Mouse (Mus musculus): ENCODE results near the gene Cenpf.
"Not testable (repeated sequence)": the region's sequence is repeated elsewhere in the genome, so short reads cannot be mapped to it uniquely, and the experiment has no call there.

Cenpf gene

DNA sequence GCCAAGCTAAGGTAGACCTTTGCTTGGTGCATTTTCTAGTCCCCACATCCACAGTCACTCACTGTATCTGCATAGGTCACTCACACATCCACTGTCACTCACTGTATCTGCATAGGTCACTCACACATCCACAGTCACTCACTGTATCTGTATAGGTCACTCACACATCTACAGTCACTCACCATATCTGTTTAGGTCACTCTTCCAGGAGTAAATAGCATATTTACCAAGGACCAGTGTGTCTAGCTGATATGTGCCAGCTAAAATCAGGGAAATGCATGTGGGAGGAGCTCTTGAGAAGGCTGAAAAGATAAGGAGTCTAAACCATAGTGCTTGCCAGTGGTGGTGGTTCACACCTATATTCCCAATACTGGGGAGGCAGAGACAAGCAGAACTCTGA is 7.4 kb upstream of the Cenpf start:
- no peak for DNase-seq (ENCODE audit: low read depth in 2 of 2, low spot score in 2 of 2)

DNA sequence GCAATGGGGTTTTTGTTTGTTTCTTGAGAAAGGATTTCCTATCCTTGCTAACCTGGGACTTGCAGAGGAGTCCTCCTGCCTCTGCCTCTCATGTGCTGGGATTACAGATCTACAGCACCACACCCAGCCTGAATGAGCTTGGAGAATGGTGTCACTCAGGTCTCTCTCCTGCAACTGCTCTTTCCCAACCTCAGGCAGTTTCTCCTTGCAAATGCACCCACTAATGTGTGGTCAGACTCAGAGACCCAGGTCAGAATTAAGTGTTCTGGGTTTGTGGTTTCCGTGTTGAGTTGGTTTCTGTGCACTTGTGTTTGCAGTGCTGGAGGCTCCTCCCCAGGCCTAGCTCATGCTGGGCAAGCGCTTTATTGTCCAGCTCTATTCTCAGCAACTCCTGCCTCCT is 6.5 kb upstream of the Cenpf start:
- DNase-seq (ENCODE audit: low read depth in 2 of 2, low spot score in 2 of 2): no peak

DNA sequence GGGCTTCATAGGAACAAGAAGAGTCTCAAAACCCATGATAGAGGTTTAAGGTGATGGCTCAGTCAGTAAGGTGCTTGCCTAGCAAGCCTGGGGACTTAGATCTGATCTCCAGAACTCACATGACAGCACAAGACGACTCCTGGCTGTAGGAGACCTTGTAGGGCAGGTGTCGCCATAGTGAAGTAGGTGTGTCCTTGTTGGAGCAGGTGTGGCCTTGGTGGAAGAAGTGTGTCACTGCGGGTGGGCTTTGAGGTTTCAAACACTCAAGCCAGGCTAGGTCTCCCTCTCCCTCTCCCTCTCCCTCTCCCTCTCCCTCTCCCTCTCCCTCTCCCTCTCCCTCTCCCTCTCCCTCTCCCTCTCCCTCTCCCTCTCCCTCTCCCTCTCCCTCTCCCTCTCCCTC is 4.6 kb upstream of the Cenpf start:
- not testable (repeated sequence) for DNase-seq (ENCODE audit: low read depth in 2 of 2, low spot score in 2 of 2)

DNA sequence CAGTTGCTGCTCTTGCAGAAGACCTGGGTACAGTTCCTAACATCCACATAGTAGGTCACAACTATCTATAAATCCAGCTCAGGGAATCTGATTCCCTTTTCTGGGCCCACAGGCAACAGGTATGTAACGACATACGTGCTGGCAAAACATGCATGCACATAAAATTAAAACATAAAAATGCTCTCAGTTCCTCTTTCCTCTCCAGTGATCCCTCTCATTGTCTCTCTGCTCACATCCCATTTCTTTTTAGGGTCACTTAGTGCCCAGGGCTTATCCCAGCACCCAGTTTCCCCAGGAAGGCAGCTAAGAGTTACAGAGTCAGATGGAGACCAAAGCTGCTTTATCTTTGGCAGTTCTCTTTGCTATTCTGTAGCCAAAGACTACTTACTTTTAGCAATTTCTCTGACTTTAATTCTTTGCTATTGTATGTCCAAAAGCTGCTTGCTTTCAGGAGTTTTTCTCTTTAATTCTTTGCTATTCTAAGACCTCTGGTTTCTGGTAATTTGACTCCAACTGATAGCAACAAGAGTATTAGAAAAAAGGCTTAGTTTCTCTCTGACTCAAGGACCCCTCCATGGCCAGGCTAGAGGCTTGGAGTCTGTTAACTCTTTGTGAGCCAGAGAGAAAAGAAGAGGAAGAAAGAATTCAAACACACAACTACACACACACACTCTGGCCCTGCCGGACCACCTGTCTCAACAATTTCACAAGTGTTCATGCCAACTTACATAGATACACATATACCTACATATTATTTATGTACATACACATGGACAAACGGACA is 1.4 kb upstream of the Cenpf start:
- DNase-seq (ENCODE audit: low read depth in 2 of 2, low spot score in 2 of 2): no peak

DNA sequence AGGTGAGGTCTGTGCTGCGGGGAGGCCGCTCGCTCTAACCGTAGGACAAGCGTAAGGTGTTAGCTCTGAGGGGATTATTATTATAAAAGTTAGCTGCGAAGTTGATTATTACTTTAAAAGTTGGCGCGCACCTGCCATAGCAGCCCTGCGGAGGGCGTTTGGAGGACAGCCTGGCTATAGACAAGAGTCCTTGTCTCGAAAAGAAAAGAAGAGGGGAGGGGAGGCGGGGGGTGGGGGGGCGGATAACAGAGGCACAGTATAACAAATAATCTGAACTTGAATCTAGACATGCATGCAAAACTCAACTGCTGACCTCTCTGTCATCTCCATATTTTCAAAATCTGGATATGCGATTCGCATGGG is 483 bp upstream of the Cenpf start:
- no peak for DNase-seq (ENCODE audit: low read depth in 2 of 2, low spot score in 2 of 2)

DNA sequence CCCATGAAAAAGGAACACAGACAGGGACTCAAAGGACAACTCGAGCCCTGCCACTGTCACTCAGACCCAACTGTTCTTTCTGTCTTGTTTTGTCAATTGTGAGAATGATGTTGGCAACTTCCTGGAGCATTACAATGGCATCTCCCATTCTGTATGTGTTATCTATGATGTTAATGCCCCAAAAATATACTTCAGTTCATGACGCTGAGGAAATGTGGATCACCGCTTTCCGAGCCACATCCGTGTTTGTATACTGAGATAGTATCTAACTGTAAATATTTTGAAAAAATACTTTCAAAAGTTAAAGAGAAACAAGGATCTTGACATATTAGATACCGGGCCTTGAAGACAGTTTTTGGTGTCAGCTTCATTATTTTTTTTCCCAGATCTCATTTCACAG is 1.9 kb downstream of the Cenpf start:
- no peak for DNase-seq (ENCODE audit: low read depth in 2 of 2, low spot score in 2 of 2)

DNA sequence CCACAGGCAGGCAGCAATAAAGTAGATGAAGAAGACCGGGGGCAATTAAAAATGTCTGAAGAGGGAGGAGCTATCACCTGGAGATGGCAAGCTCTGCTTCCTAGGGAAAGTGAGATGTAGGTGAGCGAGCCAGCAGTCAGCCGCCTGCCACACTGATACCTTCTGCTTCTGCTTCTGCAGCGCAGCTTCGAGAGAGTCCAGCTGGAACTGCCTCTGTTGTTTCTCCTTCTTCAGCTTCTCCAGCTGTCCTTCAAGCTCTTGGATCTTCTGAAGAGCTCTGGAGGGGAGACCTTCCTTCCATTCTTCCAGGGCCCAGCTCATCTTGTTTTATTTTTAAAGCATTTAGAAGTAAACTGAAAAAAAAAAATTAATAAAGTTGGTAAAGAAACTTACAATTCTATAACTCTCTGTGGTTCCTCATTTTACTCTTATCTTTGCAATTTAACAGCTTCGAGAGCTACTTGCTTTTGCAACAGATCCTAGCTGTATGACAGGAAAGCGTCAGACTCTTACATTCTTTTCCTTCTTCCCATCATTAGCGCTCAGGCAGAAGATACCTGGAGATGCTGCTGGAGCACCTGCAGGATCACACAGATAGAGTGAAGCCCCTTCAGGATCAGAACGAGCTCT is 3.0 kb downstream of the Cenpf start:
- DNase-seq (ENCODE audit: low read depth in 2 of 2, low spot score in 2 of 2): no peak

DNA sequence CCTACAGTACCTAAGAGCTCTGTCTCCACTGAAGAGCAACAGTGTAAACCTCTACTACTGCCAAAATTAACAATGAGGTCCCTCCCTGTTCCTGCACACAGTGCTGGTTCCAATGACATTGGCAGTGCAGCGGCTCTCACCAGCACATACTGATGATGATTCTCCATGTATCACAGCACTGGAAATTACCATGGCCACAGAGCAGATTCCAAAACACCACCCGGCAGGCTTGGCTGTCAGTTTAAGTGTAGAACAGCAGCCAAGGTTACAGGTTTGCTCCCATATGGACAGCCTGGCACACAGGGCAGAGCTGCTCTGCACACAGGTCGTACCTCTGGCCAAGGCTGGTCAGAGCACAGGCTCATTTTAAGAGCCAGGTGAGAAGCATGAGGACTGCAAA is 8.3 kb downstream of the Cenpf start:
- DNase-seq (ENCODE audit: low read depth in 2 of 2, low spot score in 2 of 2): no peak

DNA sequence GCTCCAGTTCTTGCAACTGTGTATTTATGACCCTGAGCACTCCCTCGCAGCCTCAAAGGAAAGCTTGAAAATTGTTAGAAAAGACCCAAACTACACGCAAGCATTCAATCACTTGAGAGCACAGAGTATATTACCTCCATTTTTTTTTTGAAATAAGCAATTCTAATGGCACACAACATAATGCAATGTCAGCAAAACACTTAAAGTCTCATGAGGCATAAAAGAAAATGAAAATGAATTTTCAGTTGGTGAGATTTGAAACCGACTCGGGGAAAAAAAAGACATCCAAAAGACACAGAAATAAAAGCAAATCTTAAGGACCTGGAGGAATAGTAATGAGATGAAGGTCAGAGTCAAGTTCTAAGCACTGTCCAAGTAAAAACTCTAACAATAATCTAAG is 11.9 kb downstream of the Cenpf start:
- no peak for DNase-seq (ENCODE audit: low read depth in 2 of 2, low spot score in 2 of 2)

DNA sequence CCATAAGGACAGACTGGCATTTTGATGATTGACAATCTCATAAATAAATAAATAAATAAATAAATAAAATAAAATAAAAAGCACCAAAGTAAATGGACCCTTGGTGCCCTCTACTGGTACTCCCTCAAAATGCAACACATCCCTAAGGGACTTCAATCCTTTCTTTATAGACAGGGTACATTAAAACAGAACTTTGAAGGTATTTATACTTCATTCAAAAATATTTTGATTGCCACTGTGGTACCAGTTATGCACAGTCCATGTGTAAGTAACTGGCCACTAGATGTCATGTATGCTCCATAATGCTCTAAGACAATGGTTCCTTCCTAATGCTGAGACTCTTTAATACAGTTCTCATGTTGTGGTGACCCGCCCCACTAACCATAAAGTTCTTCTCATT is 12.5 kb downstream of the Cenpf start:
- peak in 1 of 2 experiments; percentile 13 for DNase-seq (ENCODE audit: low read depth in 2 of 2, low spot score in 2 of 2)

DNA sequence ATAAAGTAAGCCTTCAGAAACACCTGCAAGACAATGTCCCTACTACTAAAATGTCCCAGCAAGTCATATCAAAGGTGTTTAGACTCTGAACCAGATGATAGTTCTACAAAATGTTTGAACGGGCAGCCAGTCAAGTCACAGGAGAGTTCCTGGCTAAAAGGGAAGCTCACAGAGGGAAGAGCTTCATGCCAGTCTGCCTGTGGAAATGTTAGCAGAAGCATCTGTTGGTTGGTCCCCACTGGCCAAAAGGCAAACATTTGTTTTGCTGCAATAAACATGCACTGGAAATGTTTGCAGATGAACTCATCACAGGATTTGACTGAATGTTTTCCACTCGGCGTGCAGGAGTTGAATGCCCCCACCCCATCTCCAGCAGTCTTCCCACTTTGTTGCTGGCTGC is 21.9 kb downstream of the Cenpf start:
- DNase-seq (ENCODE audit: low read depth in 2 of 2, low spot score in 2 of 2): no peak

DNA sequence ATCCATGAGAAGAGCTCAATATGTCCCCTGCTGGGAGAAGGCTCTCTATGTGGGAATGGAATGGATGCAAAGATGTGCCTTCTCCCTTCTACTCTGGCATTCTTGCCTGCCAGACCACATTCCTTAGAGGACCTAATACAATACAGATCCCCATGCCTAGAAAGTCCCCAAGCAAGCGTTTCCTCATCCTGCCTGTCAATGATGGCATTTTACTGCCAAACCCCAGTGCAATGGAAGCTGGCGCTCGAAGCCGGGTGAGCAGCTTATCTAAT is 23.1 kb downstream of the Cenpf start:
- DNase-seq (ENCODE audit: low read depth in 2 of 2, low spot score in 2 of 2): no peak

DNA sequence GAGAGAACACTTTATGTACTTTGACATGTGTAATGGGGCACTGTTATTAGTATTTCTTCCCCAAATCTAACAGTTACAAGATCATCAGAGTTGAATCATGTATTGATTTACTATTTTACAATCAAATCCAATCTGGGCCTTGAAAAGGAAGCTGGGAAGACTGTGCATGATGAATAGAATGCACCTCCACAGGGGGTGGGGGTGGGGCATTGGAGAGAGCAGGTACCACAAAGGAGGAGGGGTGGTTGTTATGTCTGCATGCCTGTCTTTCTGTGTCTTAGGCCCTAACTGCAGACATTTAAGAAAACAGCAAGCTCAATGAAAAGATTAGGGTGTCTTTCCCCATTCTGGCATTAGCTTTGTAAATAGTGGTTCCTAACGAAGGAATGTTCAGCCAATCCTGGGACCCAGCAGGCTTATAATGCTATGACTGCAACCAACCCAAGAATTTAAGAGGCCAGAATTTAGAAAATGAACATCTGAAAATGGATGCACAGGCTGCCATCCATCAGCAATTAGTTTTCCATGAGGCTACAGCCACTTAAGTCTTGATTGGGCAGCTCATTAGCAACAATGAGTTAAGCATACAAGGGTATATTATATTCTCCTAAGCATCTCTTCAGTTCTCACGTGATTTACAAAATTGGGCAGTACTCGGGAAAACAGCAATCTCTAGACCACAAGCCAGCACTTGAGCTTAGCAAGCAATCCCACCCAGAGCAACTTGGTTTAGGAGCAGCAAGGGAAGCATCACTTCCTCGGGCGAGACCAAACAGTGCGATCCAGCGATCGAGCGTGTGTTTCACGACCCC is 23.6 kb downstream of the Cenpf start:
- no peak for DNase-seq (ENCODE audit: low read depth in 2 of 2, low spot score in 2 of 2)

DNA sequence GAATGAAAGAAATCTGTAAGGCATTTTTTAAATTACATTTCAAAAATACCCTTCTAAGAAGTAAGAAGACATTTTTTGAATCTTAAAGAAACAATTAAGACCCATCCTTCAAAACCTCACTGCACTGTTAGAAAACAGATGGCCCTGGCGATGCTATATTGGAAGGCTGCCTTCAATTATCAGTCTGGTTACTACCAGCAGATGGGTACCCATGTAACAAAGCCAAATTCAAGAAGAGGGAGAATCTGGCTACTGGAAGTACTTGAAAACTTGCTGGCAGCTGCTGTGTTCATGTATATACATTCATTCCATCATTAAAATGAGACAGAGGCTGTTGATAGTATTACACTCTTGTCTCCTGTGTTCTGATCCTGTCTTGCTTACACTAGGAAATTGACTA is 24.4 kb downstream of the Cenpf start:
- no peak for DNase-seq (ENCODE audit: low read depth in 2 of 2, low spot score in 2 of 2)

DNA sequence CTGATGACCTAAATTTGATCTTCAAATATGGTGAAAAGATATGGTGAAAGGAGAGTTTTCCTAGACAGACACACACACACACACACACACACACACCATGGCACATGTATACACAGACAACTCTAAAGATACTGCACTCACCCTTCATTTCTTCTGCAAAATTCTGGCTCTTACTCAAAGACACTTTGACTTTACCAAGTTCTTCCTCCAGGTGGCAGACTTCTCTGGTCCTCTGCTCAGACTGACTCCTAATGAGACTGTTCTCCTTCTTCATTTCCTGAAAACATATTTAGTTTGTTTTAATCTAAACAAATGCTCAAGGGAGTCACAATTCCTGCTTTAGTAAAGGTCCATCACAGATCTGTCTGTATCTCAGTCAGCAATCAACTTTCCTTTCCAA is 26.0 kb downstream of the Cenpf start:
- peak in 1 of 2 experiments; percentile 37 for DNase-seq (ENCODE audit: low read depth in 2 of 2, low spot score in 2 of 2)

DNA sequence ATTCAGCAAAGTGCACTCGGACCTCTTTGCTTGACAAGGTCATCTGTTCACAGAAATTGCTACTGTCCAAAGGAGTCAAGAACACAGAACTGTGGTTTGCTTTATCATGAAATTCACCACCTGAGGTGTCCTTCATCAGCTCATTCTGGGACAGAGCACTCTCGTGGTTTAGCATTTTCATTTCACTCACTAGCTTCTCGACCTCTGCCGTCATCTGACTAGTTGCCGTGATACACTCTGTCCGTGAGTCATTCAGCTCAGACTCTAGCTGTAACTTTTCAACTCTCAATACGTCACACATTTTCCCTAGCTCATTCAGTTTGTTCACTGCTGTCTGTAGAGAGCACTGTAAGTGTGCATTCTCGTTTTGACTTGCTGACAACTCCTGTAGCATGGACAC is 30.5 kb downstream of the Cenpf start:
- no peak for DNase-seq (ENCODE audit: low read depth in 2 of 2, low spot score in 2 of 2)

DNA sequence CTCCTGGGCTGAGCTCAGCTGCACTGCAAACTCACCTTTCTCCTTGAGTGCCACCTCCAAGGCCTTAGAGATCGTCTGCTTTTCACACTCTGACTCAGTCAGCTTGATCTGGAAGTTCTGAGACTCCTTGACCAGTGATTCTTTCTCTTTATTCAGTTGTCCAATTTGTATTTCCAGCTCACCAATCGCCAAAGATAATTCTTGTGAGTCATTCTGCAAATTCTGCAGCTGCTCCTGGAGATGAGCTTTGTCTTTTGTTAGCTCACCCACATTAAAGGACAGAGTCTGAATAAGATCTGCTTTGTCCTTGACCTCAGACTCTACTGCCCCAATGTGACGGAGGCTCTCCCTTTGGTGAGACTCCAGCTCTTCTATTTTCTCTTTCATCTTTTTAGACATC is 34.1 kb downstream of the Cenpf start:
- no peak for DNase-seq (ENCODE audit: low read depth in 2 of 2, low spot score in 2 of 2)

DNA sequence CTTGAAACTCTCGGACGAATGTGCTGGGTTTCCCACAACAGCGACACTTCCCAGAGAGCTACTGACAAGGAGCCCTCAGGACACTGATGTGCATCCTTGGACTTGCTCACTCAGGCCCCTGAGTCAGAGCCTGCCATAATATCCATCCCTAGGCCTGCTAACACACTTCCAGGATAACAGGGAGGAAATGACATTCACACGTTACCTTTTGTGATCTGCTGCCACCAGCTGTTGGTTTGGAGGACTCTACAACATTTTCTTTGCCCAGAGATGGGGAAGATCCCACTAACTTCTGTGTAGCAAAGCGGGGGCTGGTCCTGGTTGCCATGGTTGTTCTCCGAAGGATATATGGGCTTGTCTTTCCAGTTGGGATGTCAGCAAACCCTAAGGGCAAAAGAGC is 41.3 kb downstream of the Cenpf start:
- no peak for DNase-seq (ENCODE audit: low read depth in 2 of 2, low spot score in 2 of 2)

DNA sequence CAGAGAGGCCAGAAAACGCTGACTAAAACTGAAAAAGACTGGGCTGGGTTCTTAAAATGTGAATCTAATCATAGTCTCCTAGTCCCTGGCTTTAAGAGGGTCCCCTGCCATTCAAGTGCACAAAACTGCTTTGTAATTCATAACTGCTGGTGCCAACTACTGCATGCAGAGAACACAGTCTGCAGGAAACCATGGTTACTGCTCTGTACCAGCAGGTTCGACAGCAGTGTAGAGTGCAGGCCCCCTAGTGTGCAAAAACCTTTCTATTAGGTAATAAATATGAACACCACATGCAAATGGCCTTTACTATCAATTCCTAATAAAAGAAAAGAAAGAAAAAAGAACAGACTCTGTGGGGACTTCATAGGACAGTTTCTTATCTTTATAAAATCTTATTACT is 42.5 kb downstream of the Cenpf start:
- DNase-seq (ENCODE audit: low read depth in 2 of 2, low spot score in 2 of 2): no peak

DNA sequence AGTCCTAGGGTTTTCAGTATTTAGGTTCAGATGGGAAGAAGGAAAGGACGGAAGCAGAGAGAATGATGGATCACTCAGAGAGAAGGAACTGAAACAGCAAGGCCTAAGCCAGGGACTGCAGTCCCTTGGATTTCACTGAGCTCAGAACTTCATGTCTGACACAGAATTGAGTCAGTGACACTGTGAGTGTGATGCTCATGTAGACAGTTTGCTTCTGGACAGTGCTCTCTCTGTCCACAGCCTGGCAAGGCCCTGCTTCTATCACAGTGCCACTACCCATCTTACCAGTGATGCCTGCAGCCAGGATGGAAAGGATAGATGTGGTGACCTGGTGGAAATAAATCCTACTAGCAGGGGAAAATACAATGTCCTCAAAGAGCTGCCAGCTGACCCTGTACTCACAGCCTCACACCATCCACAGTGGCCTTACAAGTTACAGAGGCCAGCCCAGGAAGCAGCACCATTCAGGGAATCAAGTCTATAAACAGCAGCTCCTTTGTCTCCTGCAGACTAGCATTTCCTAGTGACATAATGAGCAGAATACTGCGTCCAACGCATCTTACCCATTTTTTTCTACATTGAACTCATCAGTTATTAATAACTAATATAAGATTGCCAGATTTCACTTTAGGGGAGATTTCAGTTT is 43.1 kb downstream of the Cenpf start:
- DNase-seq (ENCODE audit: low read depth in 2 of 2, low spot score in 2 of 2): no peak

DNA sequence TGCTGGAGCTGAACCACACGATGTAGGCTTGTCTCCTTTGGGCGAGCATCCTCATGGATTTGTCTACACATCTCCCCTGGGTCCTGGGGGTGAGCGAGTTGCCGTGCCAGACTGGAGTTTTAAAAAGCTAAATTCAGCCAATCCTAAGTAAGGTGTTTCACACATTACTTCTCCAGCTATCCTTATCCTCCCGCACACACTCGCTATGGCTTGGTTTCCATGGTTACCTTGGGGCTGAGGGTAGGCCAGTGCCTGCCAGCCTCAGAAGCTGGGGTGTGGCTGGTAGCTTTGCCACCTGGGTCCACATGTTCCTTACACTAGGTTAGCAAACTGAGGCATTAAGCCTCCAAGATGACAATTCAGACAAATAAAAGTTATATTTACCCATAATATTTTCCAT is 48.3 kb downstream of the Cenpf start:
- DNase-seq (ENCODE audit: low read depth in 2 of 2, low spot score in 2 of 2): no peak

DNA sequence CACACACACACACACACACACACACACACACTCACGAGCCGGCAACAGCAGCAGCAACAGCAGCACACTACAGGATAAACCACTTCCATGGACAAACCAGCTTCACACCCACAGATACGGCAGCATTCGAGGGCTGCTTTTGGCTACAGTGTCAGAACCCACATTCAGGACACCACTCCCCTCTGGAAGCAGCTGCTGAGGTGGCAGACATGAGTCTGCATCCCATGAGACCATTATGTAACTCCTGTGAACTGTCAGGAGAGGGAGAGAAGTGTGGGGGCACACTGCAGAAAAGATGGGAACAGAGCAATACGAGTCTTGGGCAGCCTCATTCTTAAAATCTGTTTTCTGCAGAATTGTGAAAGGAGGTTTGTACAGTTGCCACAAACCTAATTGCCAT is 54.1 kb downstream of the Cenpf start:
- DNase-seq (ENCODE audit: low read depth in 2 of 2, low spot score in 2 of 2): no peak

All from CD8-positive naive resting alpha-beta T cell, adult 2 months (primary cell).